Mouse (Mus musculus): Measurements from ENCODE around the gene Nacc2.

Gene Nacc2

DNA sequence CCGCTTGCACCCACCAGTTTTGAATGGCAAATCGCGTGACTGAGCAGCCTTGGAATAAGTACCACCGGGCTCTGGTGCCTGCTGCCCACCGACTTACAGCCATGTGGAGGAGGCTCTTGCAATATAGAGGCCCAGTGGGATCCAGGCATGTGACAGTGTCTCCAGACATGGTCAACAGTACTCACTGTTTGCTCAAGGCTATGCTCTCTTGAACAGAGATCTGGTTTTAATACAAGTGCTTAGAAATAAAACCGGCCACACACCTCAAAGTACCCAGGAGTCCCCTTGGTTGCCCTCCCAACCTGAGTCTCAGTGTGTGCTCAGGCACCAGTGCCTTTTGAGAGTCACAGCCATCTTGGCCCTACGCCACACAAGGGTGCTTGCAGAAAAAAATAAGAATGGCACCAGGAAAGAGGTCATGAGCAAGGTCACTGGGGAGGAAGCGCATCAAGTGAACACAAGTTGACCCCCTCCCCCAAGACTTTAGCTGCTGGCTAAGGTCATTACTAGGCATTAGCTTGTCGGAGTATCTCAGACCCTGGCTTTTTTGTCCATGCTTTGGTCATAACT is at the start of gene Nacc2:
Gene Nacc2, minus strand, starts transcription at position 142 of the 570 bp plus-strand sequence.
- no peak for DNase-seq (ENCODE audit: low spot score)

DNA sequence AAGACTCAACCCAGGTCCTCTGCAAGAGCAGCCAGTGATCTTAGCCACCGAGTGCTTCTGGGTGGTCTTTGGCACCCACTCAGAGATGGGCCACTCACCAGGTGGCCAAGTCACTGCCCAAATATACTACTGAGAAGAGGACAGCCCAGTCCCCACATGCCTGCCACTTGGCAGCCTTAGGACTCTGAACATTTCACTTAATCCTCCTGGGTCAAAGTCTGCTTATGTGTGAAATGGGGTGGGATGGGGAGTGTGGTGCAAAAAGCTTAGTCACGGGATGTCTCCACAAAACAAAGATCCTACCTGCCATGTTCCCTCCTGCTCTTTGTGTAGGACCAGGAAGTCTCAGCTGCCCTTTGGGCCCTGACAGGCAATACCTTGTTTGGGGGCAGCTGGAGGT is 49.1 kb upstream of the Nacc2 start:
- no peak for DNase-seq (ENCODE audit: low spot score)

DNA sequence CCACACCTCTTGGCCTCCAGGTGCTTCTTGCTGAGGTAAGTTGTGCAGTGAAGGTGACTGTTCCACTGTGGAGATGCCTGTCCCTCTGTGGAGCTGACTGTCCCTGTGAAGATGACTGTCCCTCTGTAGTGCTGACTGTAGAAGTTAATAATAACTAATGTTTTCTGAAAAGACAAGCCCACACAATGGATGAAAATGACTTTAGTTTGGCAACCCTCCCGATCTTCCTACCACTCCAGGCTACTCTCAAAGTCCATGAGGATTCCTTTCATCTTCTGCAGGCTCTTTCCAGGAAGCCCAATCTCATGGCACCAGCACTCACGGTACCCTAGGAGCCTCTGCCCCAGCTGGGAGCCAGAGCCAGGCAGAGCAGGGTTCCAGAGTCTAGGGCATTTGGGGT is 47.4 kb upstream of the Nacc2 start:
- no peak for DNase-seq (ENCODE audit: low spot score)

DNA sequence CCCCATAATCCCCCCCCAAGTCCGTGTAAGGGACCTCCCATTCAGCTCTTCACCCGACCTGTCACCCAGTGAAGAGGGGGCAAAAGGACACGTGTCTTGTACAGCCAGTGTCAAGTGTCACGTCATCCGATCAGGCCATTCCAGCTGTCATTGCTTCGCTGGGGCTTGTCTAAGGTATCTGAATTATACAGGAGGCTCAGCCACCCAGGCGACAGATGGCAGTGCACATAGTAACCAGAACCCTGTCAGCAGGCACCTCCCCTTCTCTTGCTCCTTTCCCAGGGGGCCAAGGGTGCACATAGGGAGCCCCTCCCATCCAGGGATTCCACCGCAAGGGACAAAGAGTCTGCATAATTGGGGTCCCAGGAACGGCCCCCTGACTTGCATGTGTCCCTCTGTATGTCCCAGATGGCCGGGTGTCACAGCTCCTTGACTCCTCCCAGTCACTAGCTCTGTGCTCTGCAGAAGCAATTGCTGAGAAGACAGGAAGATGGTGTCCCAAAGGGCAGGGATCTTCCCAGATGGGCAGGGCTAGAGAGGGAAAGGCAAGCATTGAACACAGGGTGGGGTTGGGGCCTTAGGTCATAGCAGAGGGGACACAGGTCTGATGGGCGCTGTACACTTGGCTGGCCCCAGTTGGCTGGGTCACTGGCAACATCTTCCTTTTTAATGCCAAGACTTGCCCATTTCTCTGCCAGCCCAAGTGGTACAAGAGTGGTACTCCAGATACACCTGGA is 46.0 kb upstream of the Nacc2 start:
- no peak for DNase-seq (ENCODE audit: low spot score)

DNA sequence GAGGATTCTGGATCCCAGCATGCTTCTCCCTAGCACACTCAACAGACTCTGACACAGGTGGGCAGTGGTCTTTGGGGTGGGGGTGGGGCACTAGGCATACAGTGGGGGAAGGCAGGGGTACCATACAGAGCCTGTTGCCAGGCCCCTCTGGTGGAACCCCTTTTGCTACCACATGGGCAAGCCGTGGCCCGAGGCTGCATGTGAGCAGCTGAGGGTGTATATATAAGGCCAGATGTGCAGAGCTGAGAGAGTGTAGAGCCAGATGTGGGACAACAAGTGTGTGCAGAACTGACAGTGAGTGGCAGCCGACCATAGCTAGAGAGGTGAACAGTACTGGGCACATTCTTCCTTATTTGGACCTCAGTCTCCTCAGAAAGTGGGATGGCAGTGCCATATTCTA is 43.9 kb upstream of the Nacc2 start:
- no peak for DNase-seq (ENCODE audit: low spot score)

DNA sequence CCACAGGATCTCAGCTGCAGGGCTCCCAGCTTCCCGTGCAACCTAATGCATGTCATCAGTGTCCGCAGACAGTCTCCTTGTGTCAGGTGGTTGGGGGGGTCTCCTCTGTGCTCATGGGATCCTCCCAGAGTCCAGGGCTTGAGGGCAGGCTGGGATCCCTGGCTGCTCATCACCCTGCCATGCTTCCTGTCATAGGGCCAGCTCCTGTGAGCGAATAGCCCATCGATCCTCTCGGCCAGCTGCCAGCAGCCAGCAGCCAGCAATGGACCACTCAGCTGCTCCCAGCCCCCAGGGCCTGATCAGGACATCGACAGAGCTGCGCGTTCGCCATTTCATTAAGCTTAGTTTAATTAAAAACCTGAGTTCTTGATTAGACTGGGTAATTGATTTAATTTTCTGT is 35.0 kb upstream of the Nacc2 start:
- no peak for DNase-seq (ENCODE audit: low spot score)

DNA sequence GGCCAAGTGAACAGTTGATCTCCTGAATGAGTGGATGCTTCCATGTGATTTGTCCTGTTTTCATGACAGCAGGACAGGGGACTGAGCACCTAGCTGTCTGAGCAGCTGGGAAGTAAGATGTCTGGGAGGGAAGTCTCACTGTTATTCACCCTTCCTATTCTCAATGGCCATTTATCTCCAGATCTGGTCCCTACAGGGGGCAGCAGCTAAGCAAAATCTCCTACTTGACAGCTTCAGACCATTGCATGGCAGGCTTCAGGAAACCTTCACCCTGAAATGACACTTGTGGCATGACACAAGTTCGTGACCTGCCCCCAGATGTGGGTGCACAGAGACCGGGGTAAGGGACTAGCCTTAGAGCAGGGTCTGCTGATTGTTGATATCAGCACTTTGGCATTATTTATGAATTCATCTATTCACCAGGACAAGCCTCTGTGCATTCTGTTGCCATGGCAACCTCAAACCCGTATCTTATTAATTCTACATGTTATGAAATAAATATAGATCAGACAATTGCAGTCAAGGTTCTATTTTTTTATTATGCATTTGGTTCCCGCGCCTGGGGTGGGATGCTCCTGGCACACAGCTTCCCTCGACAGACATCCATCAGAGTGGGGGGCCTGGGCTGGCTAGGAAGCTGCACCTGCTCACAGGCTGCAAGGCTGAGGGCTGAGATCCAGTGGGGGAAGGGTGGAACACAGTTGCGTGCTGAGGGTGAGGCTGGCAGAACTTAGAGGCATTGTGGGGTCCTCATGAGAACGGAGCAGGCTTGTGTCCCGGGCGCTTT is 33.4 kb upstream of the Nacc2 start:
- no peak for DNase-seq (ENCODE audit: low spot score)

DNA sequence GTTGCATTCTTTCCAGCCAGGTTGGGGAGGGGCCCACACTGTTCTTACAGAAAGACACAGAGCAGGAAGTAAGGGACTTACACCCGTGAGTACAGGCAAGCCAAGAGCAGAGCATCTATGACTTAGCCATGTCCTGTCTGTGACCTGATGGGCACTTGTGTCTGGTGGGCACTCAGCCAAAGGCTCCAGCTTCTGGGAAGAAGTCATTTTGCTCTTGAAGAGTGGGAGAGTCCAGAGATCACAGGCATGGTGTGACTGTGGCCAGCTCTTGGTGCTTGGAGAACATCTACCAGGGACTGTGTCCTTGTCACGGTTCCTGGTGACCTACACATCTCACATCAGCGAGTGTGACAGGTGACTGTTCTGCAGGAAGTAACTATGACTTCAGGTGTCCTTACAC is 32.7 kb upstream of the Nacc2 start:
- DNase-seq (ENCODE audit: low spot score), result no peak

DNA sequence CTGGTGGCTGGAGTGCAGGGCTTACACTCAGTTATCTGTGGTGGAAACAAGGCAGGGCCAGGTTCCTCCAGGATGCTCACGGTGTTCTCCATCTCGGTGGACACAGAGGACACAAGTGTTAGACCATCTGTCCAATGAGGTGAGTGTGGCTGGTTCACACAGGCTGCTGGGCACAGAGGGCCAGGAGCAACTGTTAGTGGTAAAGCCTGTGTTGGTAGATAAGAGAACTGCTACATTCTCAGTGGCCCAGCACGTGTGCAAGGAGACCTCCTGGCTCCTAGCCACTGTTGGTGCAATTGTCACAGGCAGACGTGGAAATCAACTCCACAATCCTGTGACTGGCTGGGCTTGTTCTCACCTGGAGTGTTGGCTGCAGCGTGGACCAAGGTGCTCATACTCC is 31.6 kb upstream of the Nacc2 start:
- no peak for DNase-seq (ENCODE audit: low spot score)

DNA sequence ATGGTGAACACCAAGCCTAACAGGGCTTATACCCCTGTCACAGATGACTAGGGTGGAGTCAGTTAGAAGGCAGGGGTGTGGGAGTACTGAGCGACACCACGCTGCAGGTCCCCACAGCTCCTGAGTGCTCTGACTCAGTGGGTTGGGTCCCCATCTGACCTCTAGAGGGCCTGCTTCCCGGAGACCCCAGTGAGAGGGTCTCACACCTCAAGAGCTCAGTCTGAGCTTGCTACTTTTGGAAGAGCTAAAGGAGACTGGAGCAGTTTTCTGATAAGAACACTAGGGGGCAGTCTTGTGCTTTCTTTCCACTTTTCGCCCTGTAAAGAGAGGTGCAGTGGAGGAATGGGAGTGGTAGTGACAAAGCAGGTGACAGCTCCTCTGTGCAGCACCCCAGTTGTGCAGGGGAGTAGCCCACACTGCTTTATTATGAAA is 30.9 kb upstream of the Nacc2 start:
- DNase-seq (ENCODE audit: low spot score), result no peak

DNA sequence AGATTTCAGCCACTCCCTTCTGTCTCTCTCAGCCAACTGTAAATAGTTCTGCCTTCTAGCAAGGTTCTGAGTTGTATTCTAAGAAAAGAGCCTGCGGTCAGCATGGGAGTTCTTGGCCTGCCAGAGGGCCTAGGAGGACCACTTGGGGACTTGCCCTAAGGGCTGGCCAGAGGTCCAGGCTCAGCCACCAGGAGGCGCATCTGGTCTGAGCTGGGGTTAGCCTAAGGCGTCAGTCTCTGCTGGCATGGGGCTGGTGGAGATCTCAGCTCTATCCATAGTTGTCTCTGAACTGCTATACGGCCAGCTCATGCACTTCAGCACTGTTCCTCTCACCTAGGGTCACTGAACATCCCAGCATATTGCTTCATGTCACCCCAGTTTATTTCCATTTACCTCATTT is 30.3 kb upstream of the Nacc2 start:
- DNase-seq (ENCODE audit: low spot score), result no peak

DNA sequence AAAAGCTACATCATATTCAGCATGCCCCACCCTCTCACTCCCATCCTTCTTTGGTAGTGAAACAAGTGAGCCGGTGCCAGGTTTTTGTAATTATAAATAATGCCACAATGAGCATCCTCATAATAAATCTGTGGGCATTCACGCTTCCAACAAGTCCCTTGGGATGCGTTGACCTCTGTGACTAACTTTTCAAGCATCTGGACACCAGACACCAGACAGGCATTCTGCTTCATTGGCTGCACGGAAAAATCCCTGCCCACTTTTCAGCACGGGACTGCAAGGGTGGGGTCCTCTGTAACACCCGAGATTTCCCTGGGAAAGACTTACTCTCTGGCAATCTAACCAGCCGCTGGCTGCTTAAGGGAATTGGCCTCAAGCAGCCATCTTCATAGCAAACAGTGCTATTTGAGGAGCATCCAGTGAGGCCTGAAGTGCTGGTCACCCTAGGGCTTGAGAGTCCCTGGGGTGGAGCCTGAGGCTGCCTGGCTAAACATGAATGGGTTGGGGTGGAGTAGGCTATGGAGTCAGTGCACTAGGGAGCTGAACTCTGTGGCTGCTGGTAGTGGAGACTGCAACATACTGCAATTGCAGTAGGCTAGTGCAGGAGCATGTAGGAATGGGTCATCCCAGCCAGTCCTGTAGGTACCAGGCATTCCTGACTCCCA is 24.8 kb upstream of the Nacc2 start:
- DNase-seq (ENCODE audit: low spot score), result no peak

DNA sequence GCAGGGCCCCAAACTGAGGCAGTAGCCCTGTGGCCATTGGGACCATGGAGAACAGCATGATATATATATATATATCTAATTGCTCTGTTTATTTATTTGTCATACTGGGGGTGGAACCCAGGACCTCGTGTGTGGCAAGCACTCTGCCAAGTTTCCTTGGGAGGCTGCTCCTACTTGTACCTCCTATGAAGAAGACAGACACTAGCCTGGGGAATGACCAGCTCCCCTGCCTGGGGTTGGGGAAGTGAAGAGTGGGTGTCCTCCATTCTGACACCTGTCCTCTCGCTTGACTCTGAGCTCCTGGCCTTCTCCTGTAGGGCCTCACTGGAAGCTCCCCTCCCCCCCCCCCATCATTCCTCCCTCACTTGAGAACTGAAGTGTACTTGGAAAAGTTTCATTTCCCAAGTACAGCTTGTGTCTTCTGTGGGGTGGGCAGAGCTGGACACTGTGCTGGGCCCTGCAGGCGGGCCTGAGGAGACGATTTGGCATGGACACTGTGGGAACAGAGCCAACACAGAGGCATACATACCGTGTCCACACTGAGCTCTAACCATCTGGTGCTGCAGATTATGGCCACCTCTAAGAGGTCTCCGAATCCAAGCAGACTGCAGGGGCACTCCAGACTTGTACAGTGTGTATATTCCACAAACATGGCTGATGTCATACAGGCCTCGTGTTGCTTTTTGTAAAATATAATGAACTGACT is 23.5 kb upstream of the Nacc2 start:
- no peak for DNase-seq (ENCODE audit: low spot score)

DNA sequence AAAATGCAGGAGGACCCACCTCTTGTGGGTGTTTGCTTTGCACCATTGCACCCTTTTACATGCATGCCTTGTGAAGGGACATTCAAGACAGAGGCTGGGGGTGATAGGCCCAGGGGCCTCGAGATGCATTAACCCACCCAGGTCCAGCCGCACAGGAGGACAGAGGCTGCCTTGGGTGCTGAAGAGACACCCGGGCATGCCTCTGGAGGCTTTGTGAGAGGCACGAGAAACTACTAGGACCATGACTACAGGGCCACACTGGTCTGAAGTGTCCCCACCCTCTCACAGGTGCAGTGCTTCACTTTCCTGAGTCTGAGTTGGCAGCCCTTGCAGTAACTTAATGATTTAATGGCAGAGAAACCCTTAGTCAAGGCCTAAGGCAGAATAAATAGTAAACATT is 22.1 kb upstream of the Nacc2 start:
- no peak for DNase-seq (ENCODE audit: low spot score)

DNA sequence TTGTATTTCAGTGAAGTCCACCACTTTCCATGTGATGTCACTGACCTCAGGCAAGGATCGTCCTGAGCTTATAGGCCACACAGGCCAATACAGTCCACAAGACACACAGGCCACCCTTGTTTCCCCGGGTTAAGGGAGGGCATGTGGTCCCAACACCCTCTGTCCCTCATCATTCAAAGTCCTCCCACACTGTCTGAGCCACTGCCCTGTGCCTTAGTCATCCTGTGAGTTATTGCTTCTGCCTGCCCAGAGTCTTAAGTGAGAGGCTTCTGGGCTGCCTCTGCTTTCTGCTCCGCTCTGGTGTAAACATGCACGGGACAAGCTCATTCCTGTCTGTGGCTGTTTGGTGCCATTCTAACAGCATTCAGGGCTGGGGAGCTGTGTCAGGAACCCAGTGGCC is 21.3 kb upstream of the Nacc2 start:
- DNase-seq (ENCODE audit: low spot score), result no peak

DNA sequence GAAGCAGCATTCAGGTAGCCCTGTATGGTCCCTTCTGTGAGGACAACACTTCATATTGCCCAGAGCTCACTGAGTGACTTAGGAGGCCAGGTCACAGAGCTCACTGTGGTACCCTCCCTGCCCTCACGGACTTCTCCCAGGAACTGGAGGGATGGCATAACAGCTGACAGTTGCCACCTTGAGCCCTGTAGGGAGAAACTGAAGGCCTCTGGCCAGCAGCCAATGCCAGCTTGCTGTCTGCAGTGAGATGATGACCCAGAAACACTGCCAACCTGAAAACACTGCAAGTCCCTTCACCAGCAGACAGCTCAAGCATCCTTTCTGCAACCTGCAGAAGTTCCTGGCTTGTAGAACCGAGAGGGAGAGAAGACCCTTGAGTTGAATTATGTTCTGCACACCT is 20.5 kb upstream of the Nacc2 start:
- DNase-seq (ENCODE audit: low spot score), result no peak

DNA sequence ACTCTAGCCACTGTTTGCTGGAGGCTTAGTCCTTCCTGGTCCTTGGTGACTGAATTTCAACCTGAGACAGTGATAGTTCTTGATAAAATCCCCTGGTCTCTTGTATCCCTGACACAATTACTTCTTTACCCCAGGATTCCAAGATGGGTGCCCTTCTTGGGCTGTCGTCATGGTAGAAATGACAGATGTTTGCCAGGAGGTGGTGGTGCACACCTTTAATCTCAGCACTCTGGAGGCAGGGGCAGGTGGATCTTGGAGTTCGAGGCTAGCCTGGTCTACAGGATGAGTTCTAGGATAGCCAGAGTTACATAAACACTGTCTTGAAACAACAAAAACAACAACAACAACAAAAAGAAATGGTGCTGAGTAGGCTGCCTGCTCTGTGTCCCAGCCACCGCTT is 20.0 kb upstream of the Nacc2 start:
- no peak for DNase-seq (ENCODE audit: low spot score)

DNA sequence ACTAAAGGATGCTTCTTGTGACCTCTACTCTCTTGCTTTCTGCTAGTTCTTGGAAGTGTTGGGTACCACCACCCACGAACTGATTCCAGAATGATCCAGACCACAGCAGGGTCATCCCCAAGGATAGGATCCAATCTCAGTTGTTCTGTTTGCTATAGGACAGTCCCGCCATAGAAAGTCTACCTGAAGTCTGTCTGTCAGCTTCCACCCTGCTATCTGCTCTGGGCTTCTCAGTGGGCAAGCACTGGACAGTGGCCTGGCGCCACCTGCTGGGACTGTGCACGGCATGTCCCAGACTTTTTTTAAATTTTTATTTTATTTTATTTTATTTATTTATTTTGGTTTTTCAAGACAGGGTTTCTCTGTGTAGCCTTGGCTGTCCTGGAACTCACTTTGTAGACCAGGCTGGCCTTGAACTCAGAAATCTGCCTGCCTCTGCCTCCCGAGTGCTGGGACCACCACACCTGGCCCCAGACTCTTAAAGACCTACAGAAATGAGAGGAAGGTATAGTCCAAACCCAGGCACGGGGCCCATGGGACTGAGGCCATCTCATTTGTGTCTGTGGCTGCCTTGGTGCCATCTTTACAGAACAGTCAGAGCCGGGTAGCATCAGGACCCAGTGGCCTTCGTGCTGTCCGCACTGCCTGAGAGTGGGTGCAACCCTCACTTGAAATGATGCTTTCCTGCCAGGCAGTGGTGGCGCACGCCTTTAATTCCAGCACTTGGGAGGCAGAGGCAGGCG is 19.0 kb upstream of the Nacc2 start:
- DNase-seq (ENCODE audit: low spot score), result no peak

DNA sequence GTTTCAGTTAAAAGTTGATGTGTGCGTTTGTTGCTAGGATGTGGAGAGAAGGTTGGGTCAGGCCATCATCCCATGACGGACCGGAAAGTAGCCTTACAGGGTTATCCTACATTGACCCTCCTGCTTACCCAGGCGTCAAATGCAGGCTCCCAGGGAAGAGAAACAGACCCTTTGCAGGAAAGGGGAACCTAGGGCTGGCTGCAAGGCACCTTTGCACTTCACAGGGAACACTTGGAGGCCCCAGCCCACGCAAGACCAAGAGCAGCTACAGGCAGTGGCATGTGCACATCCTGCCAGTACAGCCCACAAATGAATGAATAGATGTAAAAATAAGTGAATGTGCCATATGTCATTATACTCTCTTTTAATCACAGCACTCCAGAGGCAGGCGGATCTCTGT is 17.9 kb upstream of the Nacc2 start:
- DNase-seq (ENCODE audit: low spot score), result no peak

DNA sequence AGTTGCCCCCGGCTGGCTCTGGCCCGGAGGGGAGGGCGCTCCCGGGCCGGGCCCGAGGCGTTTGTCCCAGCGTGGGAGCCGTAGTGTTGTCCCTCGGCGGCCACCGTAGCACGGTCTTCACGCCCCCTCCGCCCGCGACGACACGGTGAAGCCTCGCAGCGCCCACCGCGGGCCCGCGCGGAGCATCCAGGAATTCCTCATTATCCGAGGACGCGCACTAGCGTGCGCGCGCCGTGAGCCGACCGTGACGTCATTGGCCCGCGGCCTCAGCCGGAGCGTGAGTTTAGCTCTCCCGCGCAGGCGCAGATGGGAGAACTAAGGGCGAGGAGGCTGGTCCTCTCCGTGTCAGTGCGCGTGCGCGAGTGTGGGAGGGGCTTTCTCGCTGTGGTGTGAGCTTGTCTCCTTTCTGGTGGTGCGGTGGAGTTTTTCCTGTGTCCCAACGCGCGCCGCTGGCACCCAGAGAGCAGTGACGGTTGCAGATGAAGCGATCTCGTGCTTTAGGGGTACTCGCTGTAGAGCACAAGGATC is 17.3 kb upstream of the Nacc2 start:
- DNase-seq (ENCODE audit: low spot score), result peak; percentile 99

DNA sequence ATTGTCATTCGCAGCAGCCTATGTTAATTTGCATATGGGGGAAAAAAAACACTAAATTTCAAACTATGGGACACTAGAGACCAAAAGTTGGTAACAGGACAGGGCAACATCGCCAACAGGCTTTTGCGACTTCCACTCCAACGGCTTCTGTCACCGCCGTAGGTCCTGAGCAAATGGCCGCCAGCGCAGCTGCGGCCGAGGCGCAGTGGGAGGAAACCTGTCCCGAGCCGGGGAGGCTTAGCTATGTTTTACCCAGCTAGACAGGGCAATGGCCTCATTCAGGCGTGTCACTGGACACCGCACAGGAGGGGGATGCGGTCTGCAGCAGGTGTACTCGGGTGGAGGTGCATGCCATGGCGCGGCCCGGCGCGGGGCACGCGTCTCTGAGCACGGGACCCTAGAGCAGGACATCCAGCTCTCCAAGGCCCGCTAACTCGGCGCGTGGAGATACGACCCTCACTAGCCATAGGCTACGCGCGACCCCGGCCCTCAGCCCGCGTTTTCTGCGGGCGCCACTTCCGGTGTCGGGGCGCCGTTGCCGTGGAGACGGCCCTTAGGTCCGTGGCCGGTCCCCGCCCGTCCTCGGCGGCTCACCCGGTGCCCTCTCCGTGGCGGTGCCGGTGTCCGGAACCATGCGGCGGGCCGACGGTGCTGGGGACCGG is 16.7 kb upstream of the Nacc2 start:
- DNase-seq (ENCODE audit: low spot score), result no peak
